Mouse (Mus musculus): Measurements from ENCODE around the gene Pfas.

The Pfas gene

DNA sequence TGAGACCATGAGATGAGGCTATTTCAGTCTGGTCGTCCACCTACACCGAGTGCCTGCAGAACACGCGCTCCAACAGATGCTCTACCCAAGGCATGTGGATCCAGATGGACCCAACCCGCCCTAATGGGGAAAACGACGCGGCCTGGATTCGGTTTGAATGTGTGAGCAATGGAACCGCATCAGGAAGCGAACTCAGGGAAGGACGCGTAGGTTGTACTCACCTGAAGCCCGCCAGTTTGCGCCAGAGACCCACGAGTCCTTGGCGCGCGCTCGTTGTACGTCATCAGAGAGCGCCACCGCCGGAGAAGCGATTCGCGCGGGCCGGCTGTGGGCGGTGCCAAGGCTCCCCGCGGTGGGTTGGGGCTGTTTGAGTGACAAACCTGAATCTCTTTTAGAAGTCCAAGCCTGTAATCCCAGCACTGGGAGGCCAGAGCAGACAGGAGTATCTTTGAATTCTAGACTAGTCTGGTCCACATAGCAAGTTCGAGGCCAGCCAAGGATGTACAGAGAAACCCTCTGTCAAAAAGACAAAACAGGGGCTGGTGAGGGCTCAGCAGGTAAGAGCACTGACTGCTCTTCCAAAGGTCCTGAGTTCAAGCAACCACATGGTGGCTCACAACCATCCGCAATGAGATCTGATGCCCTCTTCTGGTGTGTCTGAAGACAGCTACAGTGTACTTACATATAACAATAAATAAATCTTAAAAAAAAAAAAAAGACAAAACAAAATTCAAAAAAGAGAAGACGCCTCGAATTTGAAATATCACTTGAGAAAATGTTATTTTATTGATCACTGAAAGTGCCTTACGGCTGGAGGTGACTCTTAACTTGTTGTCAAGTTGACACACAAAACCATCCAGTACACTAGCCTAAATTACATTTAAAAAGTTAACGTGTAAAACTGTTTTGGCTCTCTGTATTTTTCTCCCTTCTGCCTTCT lies at the start of gene Pfas:
TSS of gene Pfas (minus strand) at position 279 of the 940 bp plus-strand sequence.
- peak; percentile 92 for DNase-seq

DNA sequence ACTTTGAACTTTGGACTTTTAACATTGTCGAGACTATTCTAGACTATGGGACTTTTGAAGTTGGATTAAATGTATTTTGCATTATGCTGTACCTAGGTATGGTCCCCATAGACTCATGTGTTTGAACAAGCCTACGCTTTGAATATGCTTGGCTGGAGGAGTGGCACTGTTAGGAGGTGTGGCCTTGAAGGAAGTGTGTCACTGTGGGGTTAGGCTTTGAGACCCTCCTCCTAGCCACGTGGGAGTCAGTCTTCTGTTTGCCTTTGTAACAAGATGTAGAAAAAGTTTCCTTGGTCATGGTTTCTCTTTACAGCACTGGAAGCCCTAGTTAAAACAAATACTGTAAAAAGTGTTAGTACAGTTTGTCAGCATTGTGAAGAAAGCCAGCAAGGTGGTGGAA lies 45.6 kb upstream of the Pfas start:
- no peak for DNase-seq

DNA sequence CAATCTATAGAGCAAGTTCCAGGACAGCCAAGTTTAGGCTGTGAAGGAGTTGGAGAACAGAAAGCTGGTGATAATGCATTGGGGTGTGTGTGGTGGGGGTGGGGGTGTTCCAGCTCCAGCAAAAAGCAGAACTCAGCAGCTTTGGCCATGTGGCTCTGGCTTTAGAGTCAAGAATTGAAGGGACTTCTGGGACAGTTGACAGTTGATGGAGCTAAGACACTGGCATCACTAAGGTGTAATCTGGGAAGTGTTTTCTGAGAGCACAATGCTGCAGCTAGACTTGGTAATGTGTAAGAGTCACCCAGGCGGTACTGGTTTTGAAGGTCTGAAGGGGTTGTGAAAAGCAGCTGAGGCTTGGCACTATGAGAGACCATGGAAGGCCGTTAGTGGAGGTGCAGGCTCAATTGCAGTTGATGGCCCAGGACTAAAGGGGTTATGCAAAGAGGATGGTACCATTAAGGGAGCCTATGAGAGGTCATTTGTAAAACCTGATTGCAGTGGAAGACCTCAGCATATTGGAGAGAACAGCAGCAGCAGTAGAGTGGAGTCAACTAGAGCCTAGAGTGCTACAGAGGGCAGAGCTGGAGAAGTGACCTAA lies 44.7 kb upstream of the Pfas start:
- DNase-seq = no peak

DNA sequence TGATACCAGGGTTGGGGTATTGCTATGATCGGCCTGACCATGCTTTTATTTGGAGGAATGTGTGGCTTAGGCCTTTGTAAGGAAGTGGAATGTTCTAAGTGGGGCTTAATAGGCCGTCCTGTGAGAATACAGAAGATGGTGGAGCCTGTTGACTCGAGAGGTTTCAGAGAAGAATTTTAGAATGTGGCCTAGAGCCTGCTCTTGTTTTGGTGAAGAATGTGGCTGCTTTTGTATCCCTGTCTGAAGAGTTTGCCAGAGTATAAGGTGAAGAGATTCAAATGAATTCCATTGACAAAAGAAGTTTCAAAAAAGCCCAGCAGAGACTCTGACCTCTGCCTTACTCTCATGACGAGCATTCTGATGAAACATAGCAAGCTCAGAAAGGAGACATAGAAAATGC lies 43.5 kb upstream of the Pfas start:
- DNase-seq = no peak

DNA sequence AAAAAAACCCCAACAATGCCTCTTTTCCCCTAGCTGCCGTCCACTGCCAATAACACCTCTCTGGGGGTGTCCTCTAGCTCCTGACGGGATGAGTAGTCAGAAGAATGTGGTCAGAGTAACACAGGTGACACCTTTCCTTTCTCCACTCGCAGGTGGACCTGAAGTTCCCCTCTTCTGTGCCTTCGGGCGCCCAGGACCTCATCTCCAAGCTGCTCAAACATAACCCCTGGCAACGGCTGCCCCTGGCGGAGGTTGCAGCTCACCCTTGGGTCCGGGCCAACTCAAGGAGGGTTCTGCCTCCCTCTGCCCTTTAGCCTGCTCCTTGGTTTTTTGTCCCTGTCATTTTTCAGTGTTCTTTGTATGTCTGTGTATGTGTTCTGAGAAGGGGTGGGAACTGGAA lies 42.5 kb upstream of the Pfas start:
- DNase-seq = no peak

DNA sequence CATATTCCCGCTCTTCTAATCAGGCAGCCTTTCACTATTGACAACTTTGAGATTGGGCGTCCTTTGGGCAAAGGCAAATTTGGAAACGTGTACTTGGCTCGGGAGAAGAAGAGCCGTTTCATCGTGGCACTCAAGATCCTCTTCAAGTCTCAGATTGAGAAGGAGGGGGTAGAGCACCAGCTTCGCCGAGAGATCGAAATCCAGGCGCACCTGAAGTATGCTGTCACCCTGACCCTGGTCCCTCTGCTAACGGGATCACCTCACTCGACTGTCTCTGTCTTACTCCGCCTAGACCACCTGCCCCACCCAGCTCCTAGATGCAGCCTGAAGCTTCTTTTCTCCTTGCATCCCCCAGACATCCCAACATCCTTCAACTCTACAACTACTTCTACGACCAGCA lies 39.9 kb upstream of the Pfas start:
- DNase-seq = no peak

DNA sequence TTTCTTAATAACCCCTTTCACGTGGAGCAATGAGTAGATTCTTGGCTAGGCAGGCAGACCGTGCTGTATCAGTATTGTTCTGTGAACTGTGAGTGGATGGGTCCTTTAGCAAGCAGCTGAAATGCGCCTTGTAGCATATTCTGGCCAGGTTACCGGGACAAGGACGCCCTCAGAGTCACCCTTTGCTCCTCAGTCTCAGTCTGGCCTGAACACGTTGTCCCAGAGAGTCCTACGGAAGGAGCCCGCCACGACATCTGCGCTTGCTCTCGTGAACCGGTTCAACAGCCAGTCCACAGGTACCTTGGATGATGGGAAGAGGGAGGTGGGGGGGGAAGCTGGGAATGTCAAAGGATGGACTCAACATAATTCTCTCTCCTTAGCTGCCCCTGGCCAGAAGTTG lies 39.3 kb upstream of the Pfas start:
- DNase-seq = no peak

DNA sequence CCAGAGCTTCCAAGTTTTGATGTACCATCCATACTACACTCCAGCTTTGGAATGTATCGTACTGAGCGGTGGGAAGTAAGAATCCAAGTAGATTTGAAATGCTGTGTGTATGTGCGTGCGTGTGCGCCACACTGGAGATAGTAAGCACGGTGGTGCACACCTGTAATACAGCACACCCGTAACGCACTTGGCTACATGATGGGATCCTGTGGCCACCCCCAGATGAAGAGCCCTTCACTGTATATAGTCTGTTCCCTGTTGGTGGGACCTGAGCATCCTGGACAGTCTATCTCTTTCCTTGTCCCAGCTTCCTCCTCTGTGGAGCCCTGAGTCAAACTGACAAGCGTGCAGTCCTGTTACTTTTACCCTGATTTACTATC lies 38.1 kb upstream of the Pfas start:
- no peak for DNase-seq

DNA sequence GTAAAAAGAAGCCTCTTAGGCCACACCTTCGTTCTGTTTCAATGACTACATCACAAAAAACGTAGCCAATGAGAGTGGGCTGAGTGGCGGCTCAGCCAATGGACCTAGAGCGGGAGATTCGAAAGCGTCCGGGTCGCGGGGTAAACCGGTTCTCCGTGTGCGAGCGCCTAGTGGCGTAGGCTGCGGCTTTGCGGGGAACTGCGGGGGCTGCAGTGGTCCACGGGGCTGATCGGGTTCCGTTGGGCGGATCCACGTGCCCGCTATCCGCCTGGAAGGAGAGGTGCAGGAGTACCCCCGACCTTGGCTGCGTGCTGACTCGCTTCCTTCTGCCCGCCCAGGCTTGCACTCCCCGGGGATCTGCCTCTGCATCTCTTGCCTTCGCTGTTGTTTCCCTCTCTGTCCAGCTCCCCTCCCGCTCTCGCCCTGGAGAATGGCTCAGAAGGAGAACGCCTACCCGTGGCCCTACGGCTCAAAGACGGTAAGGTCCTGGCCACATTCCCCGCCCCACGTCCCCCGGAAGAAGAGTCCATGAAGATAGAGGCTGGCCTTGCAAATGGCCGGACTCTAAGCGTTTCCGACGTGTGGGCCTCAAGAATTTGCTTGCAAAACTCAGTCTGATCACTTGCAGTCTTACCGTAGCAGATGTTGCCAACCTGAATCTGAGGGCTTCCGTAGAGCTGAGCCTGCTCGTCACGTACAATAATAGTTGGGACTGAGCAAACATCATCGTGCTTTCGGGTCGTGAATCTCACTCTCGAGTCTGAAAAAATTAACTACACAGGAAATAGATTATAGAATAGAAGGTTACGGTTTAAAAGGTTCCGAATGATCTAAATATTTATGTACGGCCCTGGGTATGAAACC lies 37.5 kb upstream of the Pfas start, which contains the start of gene Aurkb:
TSS of gene Aurkb (plus strand) at position 117 of the 864 bp plus-strand sequence.
- DNase-seq = peak; percentile 73

DNA sequence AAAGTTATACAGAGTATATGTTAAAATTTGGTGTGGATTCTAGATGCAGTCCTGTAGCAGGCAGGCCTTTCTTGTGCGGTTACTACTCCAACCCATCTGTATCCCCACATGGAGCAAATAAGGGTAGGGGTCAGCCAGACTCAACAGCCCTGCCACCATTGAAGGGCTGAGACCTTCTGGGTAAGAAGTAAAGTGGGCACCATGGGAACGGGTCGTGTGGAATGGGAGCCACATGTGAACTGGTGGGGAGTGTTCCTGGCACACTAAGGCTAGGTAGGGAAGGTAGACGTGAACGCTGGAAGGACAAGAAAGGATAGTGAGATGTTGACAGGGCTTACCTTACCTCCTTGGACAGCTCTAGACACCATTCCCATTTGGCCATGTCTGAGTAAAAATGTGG lies 29.9 kb upstream of the Pfas start:
- no peak for DNase-seq

DNA sequence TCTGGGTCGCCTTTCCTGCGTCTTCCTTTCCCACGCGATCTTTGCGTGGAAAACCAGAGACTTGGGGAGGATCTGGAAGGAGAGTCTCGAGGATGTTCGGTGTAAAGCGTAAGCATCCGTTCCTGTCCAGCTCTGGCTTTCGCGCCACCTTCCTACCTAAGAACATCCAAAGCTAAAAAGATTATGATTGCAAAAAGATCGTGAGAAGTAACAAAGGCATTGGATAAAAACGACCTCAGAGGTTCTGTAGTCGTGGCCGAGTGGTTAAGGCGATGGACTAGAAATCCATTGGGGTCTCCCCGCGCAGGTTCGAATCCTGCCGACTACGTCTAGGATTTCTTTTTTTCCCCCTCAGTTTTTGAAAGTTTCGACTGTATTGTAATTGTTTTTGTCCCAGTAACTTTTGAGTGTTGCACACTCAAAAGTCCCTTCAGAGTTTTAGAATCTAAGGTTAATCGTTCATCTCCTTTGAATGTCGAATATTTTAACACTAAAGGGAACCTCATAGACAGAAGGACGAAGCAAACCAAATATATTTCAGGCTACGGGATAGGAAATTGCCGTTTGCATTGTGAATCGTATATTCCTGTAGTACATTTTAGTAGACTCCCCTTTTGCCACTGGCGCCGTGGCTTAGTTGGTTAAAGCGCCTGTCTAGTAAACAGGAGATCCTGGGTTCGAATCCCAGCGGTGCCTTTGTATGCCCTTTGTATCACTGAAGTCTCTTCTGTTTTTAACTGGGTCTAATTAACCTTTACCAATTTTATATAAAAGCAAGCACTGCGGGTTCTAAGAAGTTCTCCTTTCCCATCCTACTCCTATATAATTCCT lies 29.2 kb upstream of the Pfas start:
- DNase-seq = peak; percentile 88

DNA sequence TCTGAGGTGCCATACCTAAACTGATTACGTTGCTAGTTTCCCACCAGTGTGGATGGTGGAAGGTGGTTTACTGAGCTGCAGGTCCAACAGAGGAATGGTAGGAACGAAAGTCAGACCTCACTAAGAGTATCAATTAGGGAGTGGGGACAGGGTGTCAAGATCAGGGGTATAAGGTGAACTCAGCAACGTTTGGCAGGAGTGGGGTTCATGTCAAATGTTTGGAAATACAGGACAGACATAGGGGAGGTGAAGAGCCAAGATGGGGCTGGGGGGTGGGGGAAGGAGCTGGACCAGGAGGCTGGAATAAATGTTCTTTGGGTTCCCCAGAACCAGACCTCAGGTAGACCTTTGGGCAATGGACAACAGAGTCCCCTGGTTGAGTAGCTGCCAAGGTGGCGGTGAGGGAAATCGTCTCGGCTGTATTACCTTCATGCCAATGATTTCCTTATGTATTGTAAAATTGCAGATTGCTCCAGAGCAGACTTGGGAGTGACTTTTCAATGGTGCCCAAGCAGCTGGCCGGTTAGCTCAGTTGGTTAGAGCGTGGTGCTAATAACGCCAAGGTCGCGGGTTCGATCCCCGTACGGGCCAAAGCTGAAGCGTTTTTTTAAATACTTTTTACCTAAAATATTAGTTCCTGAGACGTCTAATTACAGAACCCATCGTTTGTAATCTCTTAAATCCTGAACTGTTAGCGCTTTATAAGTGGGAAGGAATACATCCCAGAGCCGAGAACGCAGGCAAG lies 28.4 kb upstream of the Pfas start:
- DNase-seq = peak; percentile 90

DNA sequence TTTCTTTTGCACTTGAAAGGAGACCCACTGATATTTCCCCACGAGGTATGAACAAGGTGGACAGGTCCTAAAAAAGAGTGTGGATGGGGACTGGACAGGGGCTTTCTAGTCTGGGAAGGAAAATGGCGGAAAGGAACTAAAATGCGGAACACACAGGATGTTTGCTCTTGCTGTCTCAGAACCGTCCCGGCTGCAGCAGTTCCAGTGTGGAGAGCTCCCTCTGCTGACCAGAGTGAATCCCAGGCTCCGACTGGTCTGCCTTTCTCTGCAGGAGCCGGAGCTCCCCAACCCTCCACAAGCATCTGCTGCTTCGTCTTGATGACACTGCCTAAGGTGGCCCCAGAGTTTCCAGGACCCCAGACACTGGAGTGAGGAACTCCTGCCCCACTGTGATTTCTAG lies 27.6 kb upstream of the Pfas start:
- peak; percentile 94 for DNase-seq

DNA sequence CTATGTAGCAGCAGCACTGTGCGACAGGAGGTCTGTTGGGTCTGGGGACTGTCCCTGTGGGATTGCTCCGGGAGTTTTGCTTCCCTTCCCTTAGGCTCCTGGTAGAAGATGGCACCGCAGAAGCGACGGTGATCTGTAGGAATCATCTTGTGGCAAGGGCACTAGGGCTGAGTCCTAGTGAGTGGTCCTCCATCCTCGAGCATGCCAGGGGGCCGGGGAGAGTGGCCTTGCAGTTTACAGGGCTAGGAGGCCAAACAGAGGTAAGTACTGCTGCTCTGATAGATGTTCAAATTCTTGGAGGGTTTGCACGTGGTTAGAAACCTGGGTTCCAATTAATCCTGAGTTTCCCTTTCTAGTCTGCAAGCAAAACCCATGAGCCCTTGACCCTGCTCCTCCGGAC lies 27.2 kb upstream of the Pfas start:
- no peak for DNase-seq

DNA sequence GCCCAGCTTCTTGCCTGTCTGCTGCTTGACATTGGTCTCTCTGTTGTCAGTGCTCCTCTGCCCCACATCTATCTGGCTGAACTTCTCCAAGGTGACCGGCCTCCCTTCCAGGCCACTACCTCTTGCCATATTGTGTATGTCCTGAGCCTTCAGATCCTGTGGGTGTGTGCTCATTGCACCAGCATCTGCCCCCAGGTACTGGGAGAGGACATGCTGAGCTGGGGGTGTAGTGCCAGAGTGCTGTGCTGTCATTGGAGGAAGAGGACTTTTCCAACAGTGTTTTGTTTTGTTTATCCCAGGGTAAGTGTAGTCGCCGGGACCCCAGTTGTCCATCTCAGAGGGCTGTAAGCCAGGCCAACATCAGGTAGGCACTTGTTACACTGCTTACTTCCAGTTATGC lies 26.3 kb upstream of the Pfas start:
- no peak for DNase-seq

DNA sequence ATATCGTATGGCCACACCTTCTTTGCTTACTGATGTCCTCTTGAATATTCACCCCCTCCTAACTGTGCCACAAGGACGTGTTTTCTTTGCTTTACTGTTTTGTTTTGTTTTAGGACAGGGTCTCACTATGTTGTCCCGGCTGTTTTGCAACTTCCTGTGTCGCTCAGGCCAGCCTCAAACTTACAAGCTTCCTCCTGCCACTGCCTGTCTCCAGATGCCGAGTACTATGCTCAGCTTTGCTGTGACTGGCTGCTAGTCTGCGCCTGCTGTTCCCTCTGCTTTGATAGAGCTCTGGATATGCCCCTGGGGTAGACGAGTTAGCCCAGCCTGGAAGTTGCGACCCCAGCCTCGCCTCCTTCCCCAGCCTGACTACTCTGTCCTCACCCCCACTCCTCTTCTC lies 25.3 kb upstream of the Pfas start:
- no peak for DNase-seq

DNA sequence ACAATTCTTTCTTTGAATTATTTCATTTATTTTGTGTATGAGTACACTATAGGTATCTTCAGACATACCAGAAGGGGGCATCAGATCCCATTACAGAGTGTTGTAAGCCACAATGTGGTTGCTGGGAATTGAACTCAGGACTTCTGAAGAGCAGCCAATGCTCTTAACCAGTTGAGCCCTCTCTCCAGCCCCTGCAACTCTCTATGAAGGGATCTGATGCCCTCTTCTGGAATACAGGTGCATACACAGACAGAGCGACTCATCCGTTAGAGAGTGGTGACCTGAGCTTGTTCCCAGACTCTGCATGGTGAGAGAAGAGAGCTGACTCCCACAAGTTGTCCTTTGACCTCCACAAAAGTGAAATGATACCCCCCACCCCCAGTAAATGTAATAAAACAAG lies 20.5 kb upstream of the Pfas start:
- no peak for DNase-seq

DNA sequence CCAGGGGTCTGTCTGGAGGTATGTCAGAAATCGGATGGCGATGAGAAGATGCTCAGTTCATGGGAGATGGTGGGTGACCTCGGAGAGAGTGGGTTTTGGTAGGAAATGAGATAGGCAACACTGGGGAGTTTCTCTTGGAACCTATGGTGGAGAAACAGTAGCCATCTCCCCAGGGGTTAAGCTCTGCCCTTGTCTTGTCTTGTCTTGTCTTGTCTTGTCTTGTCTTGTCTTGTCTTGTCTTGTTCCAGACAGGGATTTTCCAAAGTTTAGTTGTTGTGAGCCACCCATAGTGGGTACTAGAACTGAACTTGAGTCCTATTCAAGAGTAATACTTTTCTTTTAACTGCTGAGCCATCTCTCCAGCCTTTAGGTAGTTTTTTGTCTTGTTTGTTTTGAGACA lies 18.3 kb upstream of the Pfas start:
- no peak for DNase-seq

DNA sequence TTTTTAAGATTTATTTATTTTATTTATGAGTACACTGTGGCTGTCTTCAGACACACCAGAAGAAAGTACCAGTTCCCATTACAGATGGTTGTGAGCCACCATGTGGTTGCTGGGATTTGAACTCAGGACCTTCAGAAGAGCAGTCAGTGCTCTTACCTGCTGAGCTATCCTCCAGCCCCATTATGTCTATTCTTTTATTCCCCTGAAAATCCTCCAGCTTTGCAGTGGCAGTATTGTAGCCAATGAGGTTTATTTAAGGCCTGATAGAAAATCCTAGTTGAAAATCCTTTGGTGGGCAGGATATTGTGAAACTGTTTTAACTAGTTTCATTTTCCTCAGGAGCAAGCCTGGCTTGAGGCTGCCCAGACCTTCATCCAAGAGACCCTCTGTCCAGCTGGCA lies 12.4 kb upstream of the Pfas start:
- no peak for DNase-seq

DNA sequence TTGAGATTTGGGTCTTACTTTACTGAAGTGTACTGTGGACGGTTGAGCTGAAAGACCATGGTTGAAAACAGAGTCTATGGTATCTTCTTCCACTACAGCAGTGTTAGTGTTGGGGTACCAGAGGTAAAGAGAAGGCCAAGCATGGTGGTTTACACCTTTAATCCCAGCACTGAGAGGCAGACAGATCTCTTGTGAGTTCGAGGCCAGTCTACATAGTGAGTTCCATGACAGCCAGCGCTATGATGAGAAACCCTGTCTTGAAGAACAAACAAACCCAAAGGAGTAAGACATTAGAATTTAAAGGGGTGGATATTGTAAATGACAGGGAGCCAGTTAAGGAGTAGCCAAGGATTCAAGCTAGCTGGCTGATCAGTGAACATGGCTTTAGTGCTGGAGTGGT lies 8.5 kb upstream of the Pfas start:
- DNase-seq = no peak

DNA sequence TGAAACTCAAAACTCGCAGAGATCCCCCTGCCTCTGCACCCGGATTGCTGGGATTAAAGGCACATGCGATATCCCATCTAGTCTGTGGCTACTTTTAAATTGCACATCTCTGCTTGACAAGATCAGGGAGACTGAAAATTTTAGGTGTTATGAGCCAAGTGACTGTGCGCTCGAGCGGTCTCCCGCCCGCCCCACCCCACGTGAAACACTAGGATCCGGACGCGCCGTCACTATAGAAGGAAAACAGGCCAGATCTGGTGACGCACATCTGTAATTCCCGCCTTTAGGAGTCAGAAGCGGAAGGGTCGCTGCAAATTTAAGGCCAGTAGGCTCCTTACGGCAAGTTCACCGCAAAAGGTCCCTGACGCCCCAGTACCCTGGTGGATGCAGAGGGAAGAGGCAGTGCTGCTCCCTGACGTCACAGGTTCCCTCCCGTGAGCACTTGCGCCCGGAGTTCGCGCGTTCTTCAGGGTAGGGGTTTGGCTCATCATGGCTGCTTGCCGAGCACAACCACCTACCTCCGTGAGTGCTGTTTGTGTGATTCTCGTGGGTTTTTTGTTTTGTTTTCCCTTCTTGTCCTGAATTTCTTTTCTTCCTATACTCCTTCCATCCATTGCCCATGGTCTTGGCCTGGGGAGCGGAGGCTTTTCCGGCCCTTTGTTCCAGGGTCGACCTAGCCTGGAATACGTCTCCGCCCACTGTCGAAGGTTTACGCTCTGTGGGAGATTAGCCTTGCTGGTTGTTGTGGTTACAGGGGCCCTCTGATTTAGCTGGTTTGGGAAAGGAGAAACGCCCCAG lies 7.6 kb upstream of the Pfas start, which contains the start of gene Ctc1:
TSS of gene Ctc1 (plus strand) at position 268 of the 798 bp plus-strand sequence.
- DNase-seq = peak; percentile 92
